Mouse (Mus musculus): ENCODE data around the gene 4930402H24Rik. TPM values are rescaled to one million over a fixed set of nuclear protein-coding genes. Genes with fewer than 3 reads are reported as not detected.

Gene 4930402H24Rik
- polyA plus RNA-seq, 1 experiment from 2014 or later, result 35.0 TPM

DNA sequence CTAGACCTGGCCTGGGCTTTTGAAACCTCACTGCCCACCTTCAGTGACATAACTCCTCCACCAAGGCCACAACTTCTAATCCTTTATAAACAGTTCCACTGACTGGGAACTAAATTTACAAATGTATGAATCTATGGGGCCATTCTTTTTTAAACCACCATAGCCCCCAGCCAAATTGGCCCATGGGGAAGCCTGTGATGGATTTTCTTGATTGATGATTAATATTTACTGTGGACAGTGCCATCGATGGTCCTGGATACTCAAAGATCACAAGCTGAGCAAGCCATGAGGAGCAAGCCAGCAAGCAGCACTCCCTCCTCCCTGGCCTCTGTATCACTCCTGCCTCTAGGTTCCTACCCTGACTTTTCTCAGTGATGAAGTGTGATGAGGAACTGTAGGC is 11.5 kb upstream of the 4930402H24Rik start:
- Histone ChIP-seq H3K27me3 (ENCODE audit: control insufficient read depth, insufficient read depth, low read length) (no peaks in the 10 kb centered on the region), H3K4me1 (ENCODE audit: control insufficient read depth, insufficient read depth, low read length) (no peaks in the 10 kb centered on the region), H3K27ac (ENCODE audit: low read depth, low read length) (no peak overlapping the region), H3K9me3 (ENCODE audit: control insufficient read depth, low read length) (no peaks in the 10 kb centered on the region), H3K4me2 (replicated peaks; ENCODE audit: low read depth, low read length) (no peak overlapping the region), H3K4me3 (ENCODE audit: low read length) (no peak overlapping the region), H3K36me3 (ENCODE audit: control insufficient read depth, insufficient read depth, low read length) (no peaks in the 10 kb centered on the region), H3K9ac (ENCODE audit: low read depth, low read length) (no peak overlapping the region)
- no peak for ATAC-seq (ENCODE audit: low FRiP score, low TSS enrichment)
- WGBS, result 82% methylated on average over 1 of the region's 1 CpGs

DNA sequence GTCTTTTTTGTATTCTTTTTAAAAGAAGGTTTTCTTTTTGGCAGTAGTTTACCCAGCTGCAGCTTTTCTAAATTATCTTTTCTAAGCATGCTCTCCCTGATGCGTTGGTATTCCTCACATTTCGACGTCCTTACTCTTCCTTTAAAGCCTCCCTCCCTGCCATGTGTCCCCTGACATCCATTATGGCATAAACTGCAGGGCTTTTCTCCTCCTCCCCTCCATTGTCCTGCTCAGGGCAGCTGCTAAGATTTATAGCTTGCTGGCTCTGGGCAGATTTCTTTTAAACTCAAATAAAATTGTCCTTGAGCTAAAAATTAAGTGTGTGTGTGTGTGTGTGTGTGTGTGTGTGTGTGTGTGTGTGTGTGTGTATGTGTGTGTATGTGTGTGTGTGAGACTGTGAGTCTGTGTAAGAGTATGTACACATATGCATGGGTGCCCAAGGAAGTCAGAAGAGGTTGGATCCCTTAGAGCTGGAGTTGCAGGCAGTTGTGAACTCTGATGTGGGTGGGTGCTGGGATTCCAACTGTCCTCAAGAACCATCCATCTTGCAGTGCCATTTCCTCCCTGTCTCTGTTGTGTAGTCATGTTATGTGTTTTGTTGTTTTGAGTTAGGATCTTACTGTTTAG is 10.4 kb upstream of the 4930402H24Rik start:
- Histone ChIP-seq H3K9ac (ENCODE audit: low read depth, low read length) (no peak overlapping the region), H3K4me1 (ENCODE audit: control insufficient read depth, insufficient read depth, low read length) (no peaks in the 10 kb centered on the region), H3K4me3 (ENCODE audit: low read length) (no peak overlapping the region), H3K4me2 (replicated peaks; ENCODE audit: low read depth, low read length) (no peak overlapping the region), H3K27ac (ENCODE audit: low read depth, low read length) (no peak overlapping the region), H3K9me3 (ENCODE audit: control insufficient read depth, low read length) (no peaks in the 10 kb centered on the region), H3K36me3 (ENCODE audit: control insufficient read depth, insufficient read depth, low read length) (no peaks in the 10 kb centered on the region), H3K27me3 (ENCODE audit: control insufficient read depth, insufficient read depth, low read length) (no peaks in the 10 kb centered on the region)
- no peak for ATAC-seq (ENCODE audit: low FRiP score, low TSS enrichment)
- 6% methylated on average over 3 of the region's 3 CpGs for WGBS

- Histone ChIP-seq H3K27me3 (ENCODE audit: control insufficient read depth, insufficient read depth, low read length) (no peaks in the 10 kb centered on the region), H3K4me1 (ENCODE audit: control insufficient read depth, insufficient read depth, low read length) (no peaks in the 10 kb centered on the region), H3K4me2 (replicated peaks; ENCODE audit: low read depth, low read length) (no peak overlapping the region), H3K27ac (ENCODE audit: low read depth, low read length) (no peak overlapping the region), H3K9me3 (ENCODE audit: control insufficient read depth, low read length) (no peaks in the 10 kb centered on the region), H3K9ac (ENCODE audit: low read depth, low read length) (no peak overlapping the region), H3K36me3 (ENCODE audit: control insufficient read depth, insufficient read depth, low read length) (0 out of 2 replicates have a peak, but pooled peaks cover 4% of the 10 kb centered on the region), H3K4me3 (ENCODE audit: low read length) (no peak overlapping the region)
- no peak for ATAC-seq (ENCODE audit: low FRiP score, low TSS enrichment)
- 84% methylated on average over 1 of the region's 1 CpGs for WGBS
Observed at GRCm38 (mm10) chr2:130914873-130915272, 8.7 kb upstream of the 4930402H24Rik start.

DNA sequence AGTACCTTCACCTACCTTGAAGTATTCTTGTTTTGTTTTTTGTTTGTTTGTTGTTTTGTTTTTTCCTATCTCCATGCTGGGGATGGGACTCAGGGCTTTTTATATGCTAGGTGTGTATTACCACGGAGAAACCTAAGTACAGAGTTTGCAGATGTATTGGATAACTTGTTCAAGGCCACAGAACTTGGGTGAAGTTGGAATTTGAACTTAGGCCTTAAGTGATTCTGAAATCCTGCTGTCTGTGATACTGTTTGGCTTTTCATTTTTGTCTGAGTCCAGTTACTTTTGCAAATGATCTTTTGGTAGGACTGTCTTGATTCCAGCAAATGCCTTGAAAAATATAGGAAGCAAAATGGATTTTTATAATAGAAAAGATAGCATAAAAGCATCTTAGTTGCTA is 5.5 kb upstream of the 4930402H24Rik start:
- 0 out of 2 replicates have a peak, but pooled peaks cover 4% of the 10 kb centered on the region for H3K36me3 ChIP-seq (ENCODE audit: control insufficient read depth, insufficient read depth, low read length)
- H3K27me3 ChIP-seq (ENCODE audit: control insufficient read depth, insufficient read depth, low read length), result no peaks in the 10 kb centered on the region
- H3K4me2 ChIP-seq (replicated peaks; ENCODE audit: low read depth, low read length), result no peak overlapping the region
- no peaks in the 10 kb centered on the region for H3K9me3 ChIP-seq (ENCODE audit: control insufficient read depth, low read length)
- peaks cover 10% of the 10 kb centered on the region for H3K4me1 ChIP-seq (ENCODE audit: control insufficient read depth, insufficient read depth, low read length)
- ATAC-seq (ENCODE audit: low FRiP score, low TSS enrichment), result no peak
- no peak overlapping the region for H3K27ac ChIP-seq (ENCODE audit: low read depth, low read length)
- no peak overlapping the region for H3K9ac ChIP-seq (ENCODE audit: low read depth, low read length)
- H3K4me3 ChIP-seq (ENCODE audit: low read length), result no peak overlapping the region
- WGBS, result 71% methylated on average over 1 of the region's 1 CpGs

GRCm38 (mm10) chr2:130906584-130907315 is 544 bp upstream of the 4930402H24Rik start:
- WGBS, result 1% methylated on average over 40 of the region's 58 CpGs
- peak; percentile 47; the same call in 1 of the 2 replicates for ATAC-seq (ENCODE audit: low FRiP score, low TSS enrichment)
- no peaks in the 10 kb centered on the region for H3K27me3 ChIP-seq (ENCODE audit: control insufficient read depth, insufficient read depth, low read length)

GRCm38 (mm10) chr2:130898783-130899182 is 7.4 kb downstream of the 4930402H24Rik start:
- Histone ChIP-seq H3K4me2 (replicated peaks; ENCODE audit: low read depth, low read length) (no peak overlapping the region), H3K4me3 (ENCODE audit: low read length) (no peak overlapping the region), H3K27ac (ENCODE audit: low read depth, low read length) (no peak overlapping the region), H3K4me1 (ENCODE audit: control insufficient read depth, insufficient read depth, low read length) (no peaks in the 10 kb centered on the region), H3K9ac (ENCODE audit: low read depth, low read length) (no peak overlapping the region), H3K36me3 (ENCODE audit: control insufficient read depth, insufficient read depth, low read length) (no peaks in the 10 kb centered on the region), H3K9me3 (ENCODE audit: control insufficient read depth, low read length) (no peaks in the 10 kb centered on the region), H3K27me3 (ENCODE audit: control insufficient read depth, insufficient read depth, low read length) (no peaks in the 10 kb centered on the region)
- WGBS, result 90% methylated on average over 2 of the region's 2 CpGs
- ATAC-seq (ENCODE audit: low FRiP score, low TSS enrichment), result no peak

More at GRCm38 (mm10) chr2:130906584-130907315, 544 bp upstream of the 4930402H24Rik start:
- 0 out of 2 replicates have a peak overlapping the region, but pooled peaks have one; percentile 6 for H3K27ac ChIP-seq (ENCODE audit: low read depth, low read length)
- H3K36me3 ChIP-seq (ENCODE audit: control insufficient read depth, insufficient read depth, low read length), result 0 out of 2 replicates have a peak, but pooled peaks cover 4% of the 10 kb centered on the region
- H3K9me3 ChIP-seq (ENCODE audit: control insufficient read depth, low read length), result no peaks in the 10 kb centered on the region
- peaks cover 10% of the 10 kb centered on the region for H3K4me1 ChIP-seq (ENCODE audit: control insufficient read depth, insufficient read depth, low read length)
- H3K4me3 ChIP-seq (ENCODE audit: low read length), result peak overlapping the region; percentile 100
- H3K4me2 ChIP-seq (replicated peaks; ENCODE audit: low read depth, low read length), result peak overlapping the region; percentile 83
- peak overlapping the region; percentile 88 for H3K9ac ChIP-seq (ENCODE audit: low read depth, low read length)

DNA sequence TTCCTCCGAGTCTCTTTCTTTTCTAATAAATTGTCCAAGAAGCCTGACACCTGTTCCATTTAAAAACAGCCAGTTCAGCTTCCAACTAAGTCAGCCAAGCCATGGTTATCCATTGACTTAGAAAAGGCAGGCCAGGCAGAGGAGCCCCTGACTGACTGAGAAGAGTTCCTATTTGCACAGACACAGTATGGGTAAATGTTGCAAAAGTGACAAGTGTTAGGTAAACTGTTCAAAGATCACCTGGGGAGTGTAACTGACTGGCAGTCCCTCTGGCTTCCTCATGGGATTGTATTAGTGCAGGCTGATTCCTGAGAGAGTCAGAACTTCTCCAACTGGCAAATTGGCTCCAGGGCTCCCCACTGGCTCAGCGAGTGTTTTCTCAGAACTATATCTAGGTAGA is 8.3 kb downstream of the 4930402H24Rik start:
- Histone ChIP-seq H3K9ac (ENCODE audit: low read depth, low read length) (no peak overlapping the region), H3K27ac (ENCODE audit: low read depth, low read length) (no peak overlapping the region), H3K4me1 (ENCODE audit: control insufficient read depth, insufficient read depth, low read length) (no peaks in the 10 kb centered on the region), H3K36me3 (ENCODE audit: control insufficient read depth, insufficient read depth, low read length) (no peaks in the 10 kb centered on the region), H3K4me2 (replicated peaks; ENCODE audit: low read depth, low read length) (no peak overlapping the region), H3K27me3 (ENCODE audit: control insufficient read depth, insufficient read depth, low read length) (no peaks in the 10 kb centered on the region), H3K4me3 (ENCODE audit: low read length) (no peak overlapping the region), H3K9me3 (ENCODE audit: control insufficient read depth, low read length) (no peaks in the 10 kb centered on the region)
- no peak for ATAC-seq (ENCODE audit: low FRiP score, low TSS enrichment)
- 84% methylated on average over 2 of the region's 2 CpGs for WGBS

GRCm38 (mm10) chr2:130896944-130897343 is 9.3 kb downstream of the 4930402H24Rik start:
- Histone ChIP-seq H3K4me3 (ENCODE audit: low read length) (no peak overlapping the region), H3K27me3 (ENCODE audit: control insufficient read depth, insufficient read depth, low read length) (no peaks in the 10 kb centered on the region), H3K9ac (ENCODE audit: low read depth, low read length) (no peak overlapping the region), H3K27ac (ENCODE audit: low read depth, low read length) (no peak overlapping the region), H3K9me3 (ENCODE audit: control insufficient read depth, low read length) (no peaks in the 10 kb centered on the region), H3K4me1 (ENCODE audit: control insufficient read depth, insufficient read depth, low read length) (no peaks in the 10 kb centered on the region), H3K4me2 (replicated peaks; ENCODE audit: low read depth, low read length) (no peak overlapping the region), H3K36me3 (ENCODE audit: control insufficient read depth, insufficient read depth, low read length) (no peaks in the 10 kb centered on the region)
- ATAC-seq (ENCODE audit: low FRiP score, low TSS enrichment), result peak; percentile 46; the same call in 1 of the 2 replicates
- 50% methylated on average over 2 of the region's 2 CpGs for WGBS

- ATAC-seq (ENCODE audit: low FRiP score, low TSS enrichment), result no peak
- H3K4me3 ChIP-seq (ENCODE audit: low read length), result no peak overlapping the region
- H3K9me3 ChIP-seq (ENCODE audit: control insufficient read depth, low read length), result no peaks in the 10 kb centered on the region
- no peak overlapping the region for H3K9ac ChIP-seq (ENCODE audit: low read depth, low read length)
- 81% methylated on average over 1 of the region's 1 CpGs for WGBS
- H3K4me1 ChIP-seq (ENCODE audit: control insufficient read depth, insufficient read depth, low read length), result no peaks in the 10 kb centered on the region
- no peak overlapping the region for H3K27ac ChIP-seq (ENCODE audit: low read depth, low read length)
- H3K4me2 ChIP-seq (replicated peaks; ENCODE audit: low read depth, low read length), result no peak overlapping the region
- no peaks in the 10 kb centered on the region for H3K36me3 ChIP-seq (ENCODE audit: control insufficient read depth, insufficient read depth, low read length)
- H3K27me3 ChIP-seq (ENCODE audit: control insufficient read depth, insufficient read depth, low read length), result no peaks in the 10 kb centered on the region
Observed at GRCm38 (mm10) chr2:130887456-130887855, 18.8 kb downstream of the 4930402H24Rik start.

Data from kidney, embryonic 14.5 days (tissue).